Mouse (Mus musculus) testis, postnatal 14 days (tissue): Measurements from ENCODE around the gene Olfr118.
"Not testable (repeated sequence)": the region's sequence is repeated elsewhere in the genome, so short reads cannot be mapped to it uniquely, and the experiment has no call there.

Experiments used
- DNase-seq: peaks from one replicate; pipeline ENCODE4 v3.0.0; 2021; ENCODE audit warnings: low spot score

Gene Olfr118

GRCm38 (mm10) chr17:37666688-37667087, at the start of gene Olfr118:
TSS of gene Olfr118 (plus strand) at chr17:37666988.
- no peak for DNase-seq

GRCm38 (mm10) chr17:37627009-37627408, 39.8 kb upstream of the Olfr118 start, which contains the start of the genes Olfr115 and Olfr116:
TSS of gene Olfr115 (minus strand) at chr17:37627109.
TSS of gene Olfr116 (minus strand) at chr17:37627199.
- DNase-seq = no peak

GRCm38 (mm10) chr17:37663682-37664081, 3.1 kb upstream of the Olfr118 start, which contains the start of gene Olfr117:
TSS of gene Olfr117 (minus strand) at chr17:37663782.
- no peak for DNase-seq

- not testable (repeated sequence) for DNase-seq
Measured at GRCm38 (mm10) chr17:37696264-37696663, 29.5 kb downstream of the Olfr118 start, which contains the start of gene Olfr119. TSS of gene Olfr119 (plus strand) at chr17:37696564.

- DNase-seq = no peak
Measured at GRCm38 (mm10) chr17:37721508-37721907, 54.7 kb downstream of the Olfr118 start, which contains the start of gene Olfr120. TSS of gene Olfr120 (plus strand) at chr17:37721808.
